Mouse (Mus musculus) hindbrain, embryonic 16.5 days (tissue): ENCODE results near the gene Olfr214. TPM values are rescaled to one million over a fixed set of nuclear protein-coding genes. Genes with fewer than 3 reads are reported as not detected.
"Not testable (repeated sequence)": the region's sequence is repeated elsewhere in the genome, so short reads cannot be mapped to it uniquely, and the experiment has no call there.

Experiments used
- ATAC-seq: fragments of 200-750 bp; cut with Nextera tagmentation; 2 replicates; pipeline ENCODE4 v1.8.0; 2017; ENCODE audit warnings: moderate TSS enrichment, moderate library complexity
- H3K27ac ChIP-seq: fragments of 300-500 bp; sonication (generic); 2 replicates; pipeline ENCODE4 v1.5.1; 2014; ENCODE audit warnings: low read depth, mild to moderate bottlenecking, control low read depth, low read length, moderate library complexity
- H3K27me3 ChIP-seq: fragments of 300-500 bp; sonication (generic); replicated peaks from 2 replicates; pipeline ENCODE4 v1.6.1; 2014; ENCODE audit warnings: low read length; ENCODE audit not compliant: control insufficient read depth, insufficient read depth
- H3K36me3 ChIP-seq: fragments of 300-500 bp; sonication (generic); 2 replicates; pipeline ENCODE4 v1.6.1; 2014; ENCODE audit warnings: mild to moderate bottlenecking, low read length, moderate library complexity, mixed read lengths; ENCODE audit not compliant: control insufficient read depth, insufficient read depth
- H3K4me1 ChIP-seq: fragments of 300-500 bp; sonication (generic); 2 replicates; pipeline ENCODE4 v1.6.1; 2014; ENCODE audit warnings: low read depth, low read length; ENCODE audit not compliant: control insufficient read depth, insufficient read depth
- H3K4me2 ChIP-seq: fragments of 300-500 bp; sonication (generic); 2 replicates; pipeline ENCODE4 v1.6.1; 2014; ENCODE audit warnings: mild to moderate bottlenecking, low read length, control low read depth, moderate library complexity
- H3K4me3 ChIP-seq: fragments of 300-500 bp; sonication (generic); 2 replicates; pipeline ENCODE4 v1.5.1; 2014; ENCODE audit warnings: mild to moderate bottlenecking, low read length, control low read depth, moderate library complexity
- H3K9ac ChIP-seq: fragments of 300-500 bp; sonication (generic); 2 replicates; pipeline ENCODE4 v1.6.1; 2014; ENCODE audit warnings: low read depth, mild to moderate bottlenecking, control low read depth, low read length, moderate library complexity
- H3K9me3 ChIP-seq: fragments of 300-500 bp; sonication (generic); 2 replicates; pipeline ENCODE4 v1.6.1; 2014; ENCODE audit warnings: mild to moderate bottlenecking, low read length, moderate library complexity; ENCODE audit not compliant: control insufficient read depth
- WGBS: fragments of 180-500 bp; shearing (Covaris S2); extraction: QIAGEN DNeasy Blood & Tissue Kit; methylation state at CpG from one replicate; pipeline ENCODE4 v1.1.7; 2014; 5-methylcytosine and 5-hydroxymethylcytosine counted together
- polyA plus RNA-seq: library from polyadenylated mRNA; unstranded; fragments of >200 nt; fragmentation: Nextera tagmentation; extraction: Ambion mirVana; gene quantifications from 2 replicates; pipeline ENCODE4 v1.2.1, GENCODE M21; 2015

Gene Olfr214
- polyA plus RNA-seq, 1 experiment from 2014 or later = not detected

- not testable (repeated sequence) for H3K36me3 ChIP-seq, H3K9ac ChIP-seq, H3K27ac ChIP-seq, H3K9me3 ChIP-seq, H3K4me1 ChIP-seq, ATAC-seq, H3K4me3 ChIP-seq, H3K27me3 ChIP-seq, H3K4me2 ChIP-seq
Measured at GRCm38 (mm10) chr6:116600969-116601368, 46.9 kb downstream of the Olfr214 start.

- Histone ChIP-seq H3K9ac (no peak overlapping the region), H3K36me3 (no peaks in the 10 kb centered on the region), H3K27ac (no peak overlapping the region), H3K4me2 (no peak overlapping the region), H3K4me1 (no peaks in the 10 kb centered on the region), H3K9me3 (no peaks in the 10 kb centered on the region), H3K27me3 (no peaks in the 10 kb centered on the region), H3K4me3 (no peak overlapping the region)
- 43% methylated on average over 4 of the region's 4 CpGs for WGBS
- ATAC-seq = no peak
Measured at GRCm38 (mm10) chr6:116607230-116607629, 53.2 kb downstream of the Olfr214 start.

Other genes with a start within 250 kb of the Olfr214 start
- 58.0 and 63.4 TPM in 2 replicates for gene March8, start 216.2 kb upstream of the Olfr214 start, polyA plus RNA-seq
- 0.65 and 0.94 TPM in 2 replicates for gene Alox5, start 93.1 kb upstream of the Olfr214 start, polyA plus RNA-seq
- gene Olfr211, start 65.1 kb upstream of the Olfr214 start, polyA plus RNA-seq = not detected in 2 replicates
- gene Olfr212, start 47.7 kb upstream of the Olfr214 start, polyA plus RNA-seq = not detected in 2 replicates
- not detected in 2 replicates for gene Olfr213, start 15.8 kb upstream of the Olfr214 start, polyA plus RNA-seq
- gene Gm5580, start 3.1 kb upstream of the Olfr214 start, polyA plus RNA-seq = 0.22 and 0.96 TPM in 2 replicates
- not detected in 2 replicates for gene Olfr215, start 30.0 kb downstream of the Olfr214 start, polyA plus RNA-seq
- 120 and 126 TPM in 2 replicates for gene Zfp422, start 74.8 kb downstream of the Olfr214 start, polyA plus RNA-seq
- 11.4 and 17.6 TPM in 2 replicates for gene Depp1, start 96.4 kb downstream of the Olfr214 start, polyA plus RNA-seq
- 30.3 and 30.8 TPM in 2 replicates for gene Rassf4, start 119.7 kb downstream of the Olfr214 start, polyA plus RNA-seq
- gene Tmem72, start 162.7 kb downstream of the Olfr214 start, polyA plus RNA-seq = 2.5 and 5.4 TPM in 2 replicates